Mouse (Mus musculus) testis, adult 2 months (tissue): ENCODE results near the gene Hmg20b.

Experiments used
- CTCF ChIP-seq: fragments of 200-500 bp; IDR thresholded peaks from 2 replicates; pipeline ENCODE4 v1.5.1; 2012; ENCODE audit warnings: low read depth, mild to moderate bottlenecking, inconsistent platforms, low read length, moderate library complexity; ENCODE audit not compliant: control insufficient read depth, insufficient read depth, insufficient replicate concordance
- POLR2A ChIP-seq: fragments of 200-500 bp; IDR thresholded peaks from 2 replicates; pipeline ENCODE4 v1.6.1; 2012; ENCODE audit warnings: low read depth, mild to moderate bottlenecking, inconsistent platforms, low read length, moderate library complexity; ENCODE audit not compliant: control insufficient read depth

GRCm38 (mm10) chr10:81301321-81301720 lies 49.0 kb downstream of the Hmg20b start:
- TF ChIP-seq CTCF (no peak), POLR2A (no peak)
